In the genomic region with DNA sequence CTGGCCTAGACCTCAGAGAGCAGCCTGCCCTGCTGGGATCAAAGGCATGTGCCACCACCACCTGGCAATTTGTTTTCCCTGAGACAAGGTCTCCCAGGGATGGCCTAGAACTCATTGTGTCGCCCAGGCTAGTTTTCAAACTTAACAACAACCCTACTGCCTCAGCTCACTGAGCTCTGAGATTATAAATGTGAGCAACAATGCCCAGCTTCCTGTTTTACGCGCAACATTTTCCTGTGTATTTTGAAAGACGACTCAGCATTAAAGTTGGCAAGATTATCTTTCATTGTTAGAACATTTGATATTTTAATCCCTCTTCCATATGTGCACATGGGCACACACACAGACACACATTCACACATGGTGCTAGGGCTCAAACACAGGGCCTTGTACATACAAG, we compare ENCODE assay signal across 25 mouse cellular contexts. TPM values are rescaled to one million over a fixed set of nuclear protein-coding genes. Genes with fewer than 3 reads are reported as not detected.
A peak's percentile ranks its signal among the peaks of the same experiment; 100 is the strongest.
DNase-seq lines count a peak whose midpoint lies in the region; ATAC-seq and TF ChIP-seq lines count a peak whose summit lies in the region.
"Had no signal": no experiment of that assay in that cellular context is flagged by ENCODE, and none has a peak within 500 bp of the region (broad histone marks: within the 10 kb centered on the region; RNA-seq: fewer than 3 reads in every experiment).

No protein-coding gene starts in this region.

- no peak for TF ChIP-seq CTCF in gastrocnemius, adult 2 months (IDR thresholded peaks at IDR 0.05)

- H3K4me3 ChIP-seq in gastrocnemius, adult 2 months = peak overlapping the region; percentile 85
- H3K4me3 ChIP-seq: forebrain, embryonic 12.5 days; hindbrain, embryonic 15.5 days; midbrain, embryonic 12.5 days had no signal

- no peak for DNase-seq in gastrocnemius, adult 2 months
- no peak for DNase-seq in gastrocnemius, postnatal 4 days (ENCODE audit: low spot score in 2 of 2)
- DNase-seq in spleen, postnatal 36 days (ENCODE audit: low spot score in 2 of 2) = peak; percentile 21 to 38
- DNase-seq in spleen, postnatal 14 days (ENCODE audit: low spot score in 2 of 2) = no peak
- DNase-seq in induced T-regulatory cell, adult 2 months (ENCODE audit: low read depth) = peak; percentile 40
- no peak for DNase-seq in cerebellum, postnatal 25 days
- no peak for DNase-seq in left cerebral cortex, adult 11 months (ENCODE audit: low spot score)
- DNase-seq: adrenal gland, postnatal 25 days; cerebellum, adult 18-20 months; cerebellum, postnatal 36 days; embryo, embryonic 11 days; kidney, postnatal 25 days; right cerebral cortex, postnatal 14 days; thymus, adult 18-20 months had no signal

- intact Hi-C loops in gastrocnemius, adult 2 months (cut with DNase I) = loop anchor here (5.0 kb wide), 1 partner anchor 40 kb away; no protein-coding TSS in a partner anchor

- peak overlapping the region; percentile 91 for H3K27ac ChIP-seq in gastrocnemius, adult 2 months
- H3K27ac ChIP-seq: embryonic facial prominence, embryonic 13.5 days; forebrain, embryonic 12.5 days; heart, embryonic 10.5 days; hindbrain, embryonic 15.5 days; intestine, embryonic 15.5 days; layer of hippocampus, adult 2 months; limb, embryonic 12.5 days; liver, embryonic 14.5 days; lung, embryonic 15.5 days; midbrain, embryonic 12.5 days had no signal

- ATAC-seq in activated CD4-positive, CD25-positive, alpha-beta regulatory T cell, adult 4 months = no peak
- ATAC-seq: intestine, embryonic 15.5 days had no signal

RNA-seq across cellular contexts. Expression of a gene that starts 9.7 kb away (rescaled TPM):
- 10 to 100 TPM; 46.5 to 49.7 TPM for total RNA-seq in gastrocnemius, adult 2 months (2021)
- 10 to 100 TPM; 51.6 to 66.3 TPM for total RNA-seq in gastrocnemius, postnatal 4 days (2021)
- polyA plus RNA-seq in activated CD4-positive, CD25-positive, alpha-beta regulatory T cell, adult 4 months (2017; shearing (Covaris generic)) = 10 to 100 TPM; 49.3 to 55.8 TPM

Comparison
In these comparisons a context has a peak if more than half of its experiments do, and no peak if none do; other contexts are left out.
1. DNase-seq: peak in spleen, postnatal 36 days (2 of 2) and induced T-regulatory cell, adult 2 months (single experiment); none in gastrocnemius, adult 2 months (single experiment), gastrocnemius, postnatal 4 days (0 of 2), spleen, postnatal 14 days (0 of 2), cerebellum, postnatal 25 days (0 of 2) and left cerebral cortex, adult 11 months (single experiment).